Mouse (Mus musculus): ENCODE measurements at regions not wholly inside any gene's neighbourhood (a gene's known extent, or its start where the extent isn't known, plus 50 kb on each side); places are given as distances from the start of the nearest gene placed in this dataset.
"Not testable (repeated sequence)": the region's sequence is repeated elsewhere in the genome, so short reads cannot be mapped to it uniquely, and the experiment has no call there.

GRCm38 (mm10) chr10:45855514-45855913 is 277.9 kb downstream of the Hace1 start:
- no peak for DNase-seq (ENCODE audit: low read depth, low spot score)

DNA sequence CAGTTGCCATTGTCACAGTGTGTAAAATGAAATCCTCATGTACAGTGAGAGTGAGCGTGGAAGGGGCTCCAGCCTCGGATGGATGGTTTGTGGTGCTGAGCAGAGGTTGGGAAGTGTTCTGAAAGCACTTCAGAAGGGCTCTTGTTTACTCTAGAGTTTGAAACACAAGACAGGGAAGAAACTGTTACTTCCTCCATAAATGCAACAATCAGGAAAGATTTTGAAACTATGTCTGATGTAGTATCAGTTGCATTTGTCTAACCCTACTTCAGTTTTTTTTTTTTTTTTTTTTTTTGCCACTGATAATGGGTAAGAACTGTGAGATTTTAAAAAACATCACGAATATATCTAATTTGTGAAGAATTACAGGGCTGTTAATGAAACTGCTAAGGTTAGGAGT is 281.5 kb downstream of the Hace1 start:
- no peak for DNase-seq (ENCODE audit: low read depth, low spot score)

DNA sequence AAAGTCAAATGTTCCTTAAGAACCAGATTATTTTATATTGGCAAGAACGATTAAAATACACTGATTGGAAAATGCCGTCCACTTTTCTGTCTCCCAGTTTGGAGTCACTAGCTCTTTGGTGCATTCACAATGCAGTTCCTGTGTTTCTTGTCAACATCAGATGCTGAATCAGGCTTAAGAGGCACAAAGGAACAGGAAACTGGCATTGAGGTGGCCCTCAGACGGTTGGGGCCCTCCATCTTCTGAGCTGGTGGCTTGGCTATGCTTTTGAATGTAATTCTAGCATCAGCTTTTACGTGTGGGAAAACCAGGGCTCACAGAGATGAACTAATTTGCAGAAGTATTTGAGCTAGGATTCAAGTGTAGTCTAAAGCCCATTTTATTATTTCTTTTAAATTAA is 282.3 kb downstream of the Hace1 start:
- DNase-seq (ENCODE audit: low read depth, low spot score) = no peak

DNA sequence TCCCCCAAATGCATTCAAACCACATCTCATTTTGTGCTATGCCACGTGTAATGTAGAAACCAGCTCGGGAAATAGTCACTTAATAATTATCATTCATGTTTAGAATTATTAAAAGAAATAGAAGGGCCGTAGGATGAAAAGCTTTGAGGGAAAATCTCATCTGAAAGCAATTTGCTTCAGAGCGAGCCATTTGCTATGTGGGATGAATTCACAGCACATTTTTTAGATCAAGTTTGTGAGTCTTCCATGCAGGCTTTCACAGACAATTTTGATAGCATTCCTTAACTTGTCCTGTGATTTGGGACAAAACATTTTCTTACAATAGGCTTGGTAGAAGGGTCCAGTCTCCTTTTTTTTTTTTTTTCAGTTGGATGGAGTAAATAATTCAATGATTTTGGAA is 283.1 kb downstream of the Hace1 start:
- no peak for DNase-seq (ENCODE audit: low read depth, low spot score)

DNA sequence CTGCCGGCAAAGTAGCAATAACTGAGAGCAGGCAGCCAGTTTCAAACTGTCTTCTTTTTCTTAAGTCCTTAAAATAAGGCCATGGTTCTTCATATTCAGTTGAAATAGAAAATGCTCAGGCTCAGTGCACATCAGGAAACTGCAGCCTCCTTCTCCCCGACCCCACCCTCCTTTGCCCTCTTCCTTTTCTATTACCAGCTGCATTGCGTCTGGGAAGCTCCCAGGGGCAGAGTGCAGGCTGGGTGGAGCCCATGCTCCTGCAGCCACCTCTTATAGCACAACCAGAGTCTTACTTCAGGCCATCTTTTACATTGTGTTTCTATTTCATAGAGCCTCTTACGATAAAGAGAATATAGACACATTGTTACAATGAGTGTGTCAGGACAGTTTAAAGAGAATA is 288.2 kb downstream of the Hace1 start:
- DNase-seq (ENCODE audit: low read depth, low spot score) = no peak

DNA sequence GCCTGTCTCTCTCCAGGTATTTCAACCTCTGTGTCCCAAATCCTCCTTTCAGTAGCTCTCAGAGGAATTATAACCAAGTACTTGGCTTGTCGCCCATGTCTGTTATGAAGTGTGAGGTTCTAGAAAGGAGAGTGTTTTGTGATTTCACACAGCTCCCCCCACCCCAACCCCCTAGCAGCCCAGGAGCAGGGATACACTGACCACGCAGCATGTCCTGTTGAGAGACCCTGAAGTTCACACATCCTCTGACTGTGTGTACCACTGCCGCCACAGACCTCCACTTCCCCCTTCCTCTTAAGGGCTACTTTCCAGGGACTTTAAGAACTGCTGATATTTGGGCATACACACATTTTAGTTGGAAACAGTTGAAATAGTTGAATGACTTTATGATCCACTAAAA is 289.2 kb downstream of the Hace1 start:
- DNase-seq (ENCODE audit: low read depth, low spot score) = no peak

DNA sequence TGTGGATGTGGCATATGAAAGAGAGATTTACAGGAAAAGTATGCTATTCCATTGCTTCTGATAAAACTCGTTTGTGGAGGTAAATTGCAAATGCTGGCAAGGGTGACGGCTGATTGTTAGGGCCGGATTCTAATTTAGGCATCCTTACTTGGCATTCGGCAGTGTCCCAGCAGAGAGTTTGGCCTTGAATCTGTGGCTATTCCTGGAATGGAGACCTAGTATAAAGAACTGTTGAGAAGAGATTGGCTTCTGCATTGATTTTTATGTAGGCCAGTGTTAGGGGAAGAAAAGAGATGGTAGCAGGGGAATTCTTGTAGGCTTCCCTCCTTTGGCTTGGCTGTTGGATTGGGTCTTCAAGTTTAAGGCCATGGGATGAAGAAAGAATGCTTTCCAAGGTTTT is 293.4 kb downstream of the Hace1 start:
- DNase-seq (ENCODE audit: low read depth, low spot score) = no peak

- no peak for DNase-seq (ENCODE audit: low read depth, low spot score)
Observed at GRCm38 (mm10) chr10:45872007-45872890, 294.6 kb downstream of the Hace1 start.

- DNase-seq (ENCODE audit: low read depth, low spot score) = no peak
Observed at GRCm38 (mm10) chr10:45873805-45874780, 296.5 kb downstream of the Hace1 start.

DNA sequence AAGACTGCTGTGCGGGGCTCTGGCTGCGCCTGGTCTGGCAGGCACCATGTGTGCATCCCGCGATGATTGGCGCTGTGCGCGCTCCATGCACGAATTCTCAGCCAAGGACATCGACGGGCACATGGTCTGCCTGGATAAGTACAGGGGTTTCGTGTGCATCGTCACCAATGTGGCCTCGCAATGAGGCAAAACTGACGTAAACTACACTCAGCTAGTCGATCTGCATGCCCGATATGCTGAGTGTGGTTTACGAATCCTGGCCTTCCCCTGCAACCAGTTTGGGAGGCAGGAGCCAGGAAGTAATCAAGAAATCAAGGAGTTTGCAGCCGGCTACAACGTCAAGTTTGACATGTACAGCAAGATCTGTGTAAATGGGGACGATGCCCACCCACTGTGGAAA is 297.7 kb downstream of the Hace1 start:
- not testable (repeated sequence) for DNase-seq (ENCODE audit: low read depth, low spot score)

- no peak for DNase-seq (ENCODE audit: low read depth, low spot score)
Observed at GRCm38 (mm10) chr10:45883745-45884144, 306.1 kb downstream of the Hace1 start.

GRCm38 (mm10) chr10:45886636-45887035 is 309.0 kb downstream of the Hace1 start:
- DNase-seq (ENCODE audit: low read depth, low spot score) = no peak

DNA sequence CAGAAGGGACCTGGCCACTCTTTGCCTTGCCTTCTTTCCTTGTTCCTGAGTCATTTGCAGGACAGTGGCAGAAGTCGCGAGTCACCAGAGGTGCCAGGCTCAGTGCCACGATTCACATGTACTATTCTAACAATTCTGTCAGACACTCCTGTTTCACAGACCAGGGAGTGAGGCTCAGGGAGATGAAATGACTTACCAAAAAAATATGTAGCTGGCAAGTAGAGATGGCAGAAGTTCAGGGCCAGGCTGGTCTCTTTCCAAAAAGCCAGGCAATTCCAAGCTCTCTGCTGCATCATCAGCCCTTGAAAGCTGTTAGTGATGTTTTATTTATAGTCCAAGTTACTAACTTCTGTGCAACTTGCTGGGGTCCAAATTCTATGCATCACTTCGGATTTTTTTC is 311.2 kb downstream of the Hace1 start:
- peak; percentile 18 for DNase-seq (ENCODE audit: low read depth, low spot score)

- peak; percentile 39 for DNase-seq (ENCODE audit: low read depth, low spot score)
Observed at GRCm38 (mm10) chr10:45889381-45889951, 311.8 kb downstream of the Hace1 start.

GRCm38 (mm10) chr10:45890088-45890626 is 312.5 kb downstream of the Hace1 start:
- DNase-seq (ENCODE audit: low read depth, low spot score) = no peak

GRCm38 (mm10) chr10:45892464-45892863 is 314.8 kb downstream of the Hace1 start:
- DNase-seq (ENCODE audit: low read depth, low spot score) = no peak

- DNase-seq (ENCODE audit: low read depth, low spot score) = no peak
Observed at GRCm38 (mm10) chr10:45893894-45894831, 316.5 kb downstream of the Hace1 start.

GRCm38 (mm10) chr10:45916928-45917327 is 339.3 kb downstream of the Hace1 start:
- DNase-seq (ENCODE audit: low read depth, low spot score) = no peak

- no peak for DNase-seq (ENCODE audit: low read depth, low spot score)
Observed at GRCm38 (mm10) chr10:45925746-45926145, 348.1 kb downstream of the Hace1 start.

DNA sequence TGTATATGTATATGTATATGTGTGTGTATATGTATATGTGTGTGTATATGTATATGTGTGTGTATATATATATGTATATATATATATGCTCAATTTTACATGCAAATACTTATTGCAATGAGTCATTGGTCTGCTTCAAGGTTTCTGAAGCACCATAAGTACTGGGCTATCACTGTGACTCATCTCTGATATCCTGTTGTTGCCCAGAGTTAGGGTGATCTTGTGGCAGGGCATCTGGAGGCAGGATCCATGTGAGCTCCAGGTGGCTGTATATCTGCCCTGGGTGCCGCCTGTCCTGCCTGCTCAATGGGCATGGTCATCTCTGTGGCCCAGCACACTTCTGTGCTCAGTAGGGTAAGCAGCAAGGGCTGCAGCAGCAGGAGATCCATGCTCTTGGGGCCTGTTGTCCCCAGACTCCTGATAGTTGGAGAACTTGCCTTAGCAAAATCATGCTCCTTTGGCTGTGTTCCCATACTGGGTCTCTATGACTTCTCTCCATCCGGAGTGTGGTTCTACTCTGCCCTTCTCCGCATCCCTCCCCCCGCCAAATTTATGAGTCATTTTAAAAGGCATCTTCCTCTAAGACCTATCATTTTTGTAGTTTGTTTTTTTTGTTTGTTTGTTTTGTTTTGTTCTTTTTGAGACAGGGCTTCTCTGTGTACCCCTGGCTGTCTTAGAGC is 356.1 kb downstream of the Hace1 start:
- DNase-seq (ENCODE audit: low read depth, low spot score) = no peak

Measured in brain, embryonic 18.5 days (tissue).